Mouse (Mus musculus): ENCODE data around the gene Tas2r115.
"Not testable (repeated sequence)": the region's sequence is repeated elsewhere in the genome, so short reads cannot be mapped to it uniquely, and the experiment has no call there.

The Tas2r115 gene

DNA sequence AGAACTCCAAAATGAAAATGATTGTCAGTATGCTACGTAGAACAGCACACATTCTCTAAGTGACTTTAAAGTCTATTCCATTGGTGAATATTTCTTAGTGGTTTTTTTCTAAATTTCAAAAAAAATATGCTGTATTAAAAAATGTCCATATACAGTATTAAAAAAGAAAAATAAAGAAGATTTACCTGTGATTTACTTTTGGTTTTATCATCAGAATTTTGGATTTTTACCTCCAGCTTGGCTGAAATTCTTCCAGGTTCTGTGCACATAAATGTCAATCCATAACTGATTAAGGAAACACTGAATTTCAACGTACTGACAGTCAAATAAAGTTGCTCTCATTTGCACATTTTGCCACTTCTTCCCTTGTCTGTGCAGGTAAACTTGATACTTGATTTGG lies at the start of gene Tas2r115:
Tas2r115 (minus strand) TSS at position 101 of the 400 bp plus-strand sequence.
- DNase-seq (ENCODE audit: low spot score in 2 of 2) = no peak

GRCm38 (mm10) chr6:132778062-132778461 lies 40.2 kb upstream of the Tas2r115 start, which contains the start of gene Tas2r136:
Tas2r136 (minus strand) TSS chr6:132778162.
- DNase-seq (ENCODE audit: low spot score in 2 of 2) = no peak

GRCm38 (mm10) chr6:132761831-132762230 lies 24.0 kb upstream of the Tas2r115 start, which contains the start of gene Tas2r102:
Tas2r102 (plus strand) TSS chr6:132762131.
- DNase-seq (ENCODE audit: low spot score in 2 of 2) = no peak

DNA sequence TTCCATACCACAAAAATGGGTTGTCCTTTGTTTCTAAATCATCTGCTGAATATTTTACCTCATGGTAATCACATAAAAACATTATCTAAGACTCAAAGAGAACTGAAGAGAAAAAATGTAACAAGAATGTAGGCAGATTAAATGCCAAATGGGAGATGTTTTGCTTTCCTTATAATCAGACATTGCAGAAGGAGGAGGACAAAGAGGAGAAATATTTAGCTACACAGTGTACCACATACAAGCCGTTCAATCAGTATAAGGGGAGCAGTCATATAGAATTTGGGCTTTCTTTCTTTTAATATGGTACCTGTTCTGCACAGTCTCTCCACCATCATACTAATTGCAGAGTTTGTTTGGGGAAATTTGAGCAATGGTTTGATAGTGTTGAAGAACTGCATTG lies 16.6 kb upstream of the Tas2r115 start, which contains the start of gene Tas2r124:
Tas2r124 (plus strand) TSS at position 301 of the 400 bp plus-strand sequence.
- no peak for DNase-seq (ENCODE audit: low spot score in 2 of 2)

GRCm38 (mm10) chr6:132750206-132750605 lies 12.4 kb upstream of the Tas2r115 start:
- peak in 1 of 2 experiments; percentile 6 for DNase-seq (ENCODE audit: low spot score in 2 of 2)

- no peak for DNase-seq (ENCODE audit: low spot score in 2 of 2)
Observed at GRCm38 (mm10) chr6:132711828-132712227, 26.0 kb downstream of the Tas2r115 start, which contains the start of gene Tas2r122. Tas2r122 (minus strand) TSS chr6:132711928.

DNA sequence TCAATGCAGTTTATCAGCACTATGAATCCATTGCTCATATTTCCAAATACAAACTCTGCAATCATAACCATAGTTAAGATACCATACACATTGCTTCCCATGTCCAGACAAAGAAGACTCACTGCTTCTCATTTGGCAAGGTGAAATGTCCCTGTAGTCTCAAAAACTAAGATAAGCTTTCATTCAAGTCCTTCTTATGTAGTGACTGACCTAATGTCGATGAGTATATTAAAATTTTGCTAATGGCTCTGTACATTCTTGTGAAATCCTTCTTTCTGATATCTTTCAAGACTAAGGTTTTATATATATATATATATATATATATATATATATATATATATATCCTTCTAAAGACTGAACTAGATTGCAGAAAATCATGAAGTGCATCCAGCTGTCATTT lies 36.9 kb downstream of the Tas2r115 start, which contains the start of gene Tas2r121:
Tas2r121 (minus strand) TSS at position 101 of the 400 bp plus-strand sequence.
- no peak for DNase-seq (ENCODE audit: low spot score in 2 of 2)

- not testable (repeated sequence) for DNase-seq (ENCODE audit: low spot score in 2 of 2)
Observed at GRCm38 (mm10) chr6:132691596-132691995, 46.2 kb downstream of the Tas2r115 start.

Data from left cerebral cortex, adult 9 months (tissue).